In genomic region chr15:27592620-27593320, GRCm38 (mm10) we compare ENCODE assay signal across 20 mouse cellular contexts. TPM values are rescaled to one million over a fixed set of nuclear protein-coding genes. Genes with fewer than 3 reads are reported as not detected.
DNase-seq lines count a peak whose midpoint lies in the region; TF ChIP-seq lines count a peak whose summit lies in the region.
"Had no signal": no experiment of that assay in that cellular context is flagged by ENCODE, and none has a peak within 500 bp of the region (broad histone marks: within the 10 kb centered on the region; RNA-seq: fewer than 3 reads in every experiment).

No protein-coding gene starts in this region.

- H3K27ac ChIP-seq in layer of hippocampus, adult 2 months, result peak overlapping the region; percentile 94; the same call in 1 of the 2 replicates
- H3K27ac ChIP-seq: heart, embryonic 15.5 days; hindbrain, embryonic 13.5 days; macrophage; neural tube, embryonic 15.5 days had no signal

- H3K4me3 ChIP-seq in layer of hippocampus, adult 2 months, result no peak overlapping the region
- H3K4me3 ChIP-seq: heart, embryonic 15.5 days; hindbrain, embryonic 13.5 days; neural tube, embryonic 15.5 days had no signal

- H3K27me3 ChIP-seq in splenic B cell, adult 2 months (ENCODE audit: control insufficient read depth, insufficient read depth, low read length, poor library complexity, severe bottlenecking), result no peaks in the 10 kb centered on the region
- H3K27me3 ChIP-seq: CH12.LX; heart, embryonic 15.5 days; hindbrain, embryonic 13.5 days; neural tube, embryonic 15.5 days had no signal

- DNase-seq in layer of hippocampus, adult 2 months (ENCODE audit: low spot score in 2 of 2), result no peak
- DNase-seq in layer of hippocampus, adult 9-11 months, result no peak
- DNase-seq in spleen, postnatal 36 days (ENCODE audit: low spot score in 2 of 2), result peak; percentile 44 to 54
- no peak for DNase-seq in spleen, postnatal 14 days (ENCODE audit: low spot score in 2 of 2)
- peak; percentile 46 for DNase-seq in adrenal gland, postnatal 25 days
- peak; percentile 58 for DNase-seq in splenic B cell, adult 2 months (ENCODE audit: low read depth, low spot score)
- no peak for DNase-seq in yolk sac, embryonic 10.5 days (ENCODE audit: low spot score)
- DNase-seq in gastrocnemius, adult 8-10 months (ENCODE audit: low spot score in 2 of 2), result no peak
- DNase-seq: cerebellum, adult 18-20 months; cerebellum, postnatal 14 days; heart, postnatal 36 days; kidney, adult 18-20 months; kidney, postnatal 25 days; liver, postnatal 0 days; right cerebral cortex, postnatal 14 days had no signal

- no peak for TF ChIP-seq CTCF in layer of hippocampus, adult 2 months (conservative IDR thresholded peaks at IDR 0.05)

- peaks cover 2% of the 10 kb centered on the region for H3K36me3 ChIP-seq in splenic B cell, adult 2 months (ENCODE audit: control insufficient read depth, insufficient read depth, low read length, poor library complexity, severe bottlenecking)

RNA-seq across cellular contexts. Expression of gene Otulin, which starts 37.7 kb away (rescaled TPM):
- 10 to 100 TPM; 19.4 to 23.1 TPM for total RNA-seq in layer of hippocampus, adult 2 months (2021)
- total RNA-seq in adrenal gland, postnatal 25 days (2021), result 36.3 and 42.4 TPM in 2 replicates
- total RNA-seq in gastrocnemius, adult 8-10 months (2022), result 10 to 100 TPM; 17.6 to 22.3 (median 20.1) TPM

Comparison
In these comparisons a context has a peak if more than half of its experiments do, and no peak if none do; other contexts are left out.
1. DNase-seq: peak in spleen, postnatal 36 days (2 of 2), adrenal gland, postnatal 25 days (single experiment) and splenic B cell, adult 2 months (single experiment); none in layer of hippocampus, adult 2 months (0 of 2), layer of hippocampus, adult 9-11 months (single experiment), spleen, postnatal 14 days (0 of 2), yolk sac, embryonic 10.5 days (single experiment) and gastrocnemius, adult 8-10 months (0 of 2).